Mouse (Mus musculus): ENCODE measurements around the gene Htr5a.

The Htr5a gene

GRCm38 (mm10) chr5:27888080-27888479, 46.1 kb downstream of the Htr5a start:
- DNase-seq (ENCODE audit: low spot score), result no peak

- no peak for DNase-seq (ENCODE audit: low spot score)
Measured at GRCm38 (mm10) chr5:27895961-27896360, 54.0 kb downstream of the Htr5a start.

- no peak for DNase-seq (ENCODE audit: low spot score)
Measured at GRCm38 (mm10) chr5:27899756-27900155, 57.8 kb downstream of the Htr5a start.

- DNase-seq (ENCODE audit: low spot score), result no peak
Measured at GRCm38 (mm10) chr5:27900186-27900585, 58.2 kb downstream of the Htr5a start.

Data from layer of hippocampus, adult 11-12 months (tissue).